Mouse (Mus musculus): Measurements from ENCODE around the gene Btbd18.

The Btbd18 gene

GRCm38 (mm10) chr2:84695007-84695695, 36.3 kb downstream of the Btbd18 start:
- CTCF ChIA-PET: interaction anchor here (0.5 kb wide), 1 partner anchor 194 kb away, joined by 9 read pairs; no protein-coding TSS in a partner anchor

DNA sequence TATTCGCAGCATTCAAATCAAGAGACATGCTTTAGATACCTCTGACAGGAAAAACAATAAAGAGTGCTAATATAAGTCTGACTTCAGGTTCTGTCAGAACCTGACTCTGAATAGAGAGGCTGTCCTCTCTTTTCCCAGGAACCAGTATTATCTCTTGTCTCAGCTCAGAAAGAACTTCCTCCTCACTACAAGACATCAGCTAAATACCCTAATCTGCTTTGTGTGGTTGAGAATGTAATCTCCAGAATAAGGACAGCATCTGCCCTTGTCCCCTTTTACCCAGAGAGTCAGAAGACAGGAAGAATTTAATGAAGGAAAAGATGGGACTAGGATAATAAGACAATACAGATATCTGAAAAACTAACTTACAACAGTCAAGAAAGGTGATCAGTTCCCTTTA, 44.6 kb downstream of the Btbd18 start:
- CTCF ChIA-PET: no interaction called here

DNA sequence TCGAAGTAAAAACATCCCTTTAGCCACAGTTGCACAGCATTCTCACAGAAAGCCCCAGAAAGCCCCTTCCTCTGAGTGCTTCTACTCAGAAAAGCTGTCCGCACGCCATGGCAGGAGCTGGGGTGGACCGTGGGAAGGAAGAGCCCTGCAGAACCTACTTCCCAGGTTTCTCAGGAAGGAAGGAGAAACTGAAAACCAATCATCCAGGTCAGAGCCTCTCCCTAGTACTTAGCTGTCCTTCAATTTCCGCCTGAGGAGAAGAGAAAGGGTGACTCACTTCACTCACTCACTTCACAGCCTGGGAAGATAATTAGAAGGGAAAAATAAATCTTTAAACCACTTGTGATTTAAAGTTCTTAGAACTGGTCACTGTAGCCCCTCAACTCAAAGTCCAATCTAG, 45.5 kb downstream of the Btbd18 start:
- CTCF ChIA-PET: no interaction called here

DNA sequence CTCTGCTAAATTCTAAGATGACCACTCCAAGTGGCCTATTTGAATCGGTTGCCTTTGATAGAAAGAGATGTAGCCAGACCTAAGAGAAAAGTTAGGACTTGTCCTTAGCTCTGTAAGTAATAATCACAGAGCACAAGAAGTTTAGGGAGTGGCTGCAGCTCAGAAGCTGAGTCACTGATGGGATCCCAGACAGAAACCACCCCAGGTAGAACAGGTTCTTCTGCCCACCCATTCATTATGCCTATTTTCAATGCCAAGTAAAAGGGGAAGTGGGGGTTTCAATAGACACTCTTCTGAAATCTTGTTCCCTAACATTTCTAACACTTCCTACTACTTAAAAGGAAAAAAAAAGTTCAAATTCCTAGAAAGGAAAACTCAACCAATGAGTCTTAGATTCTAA, 46.4 kb downstream of the Btbd18 start:
- CTCF ChIA-PET: no interaction called here

DNA sequence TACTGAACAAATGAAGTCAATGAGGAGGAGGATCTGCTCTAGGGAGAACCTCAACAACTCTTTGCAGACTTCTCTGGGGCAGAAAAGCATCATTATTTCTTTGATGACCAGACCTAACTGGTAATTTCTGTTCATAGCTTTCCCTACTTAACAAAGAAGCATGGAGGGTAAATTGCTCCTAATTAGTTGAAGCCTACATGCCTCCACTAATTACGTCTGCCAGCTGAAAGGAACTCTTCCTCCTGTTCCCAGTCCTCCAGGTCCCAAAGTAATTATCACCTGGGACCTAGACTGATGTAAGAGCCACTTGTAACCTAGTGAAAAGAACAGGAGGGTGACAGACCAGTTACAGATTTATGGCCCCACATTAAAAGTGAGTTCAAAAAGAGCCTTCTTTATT, 48.6 kb downstream of the Btbd18 start:
- CTCF ChIA-PET: no interaction called here

- CTCF ChIA-PET: no interaction called here
Measured at GRCm38 (mm10) chr2:84711898-84712297, 53.0 kb downstream of the Btbd18 start.

- CTCF ChIA-PET: no interaction called here
Measured at GRCm38 (mm10) chr2:84714422-84714810, 55.5 kb downstream of the Btbd18 start.

GRCm38 (mm10) chr2:84714811-84715561, 56.1 kb downstream of the Btbd18 start, which contains the start of gene Zdhhc5:
Zdhhc5 (minus strand) TSS chr2:84715180.
- CTCF ChIA-PET: no interaction called here

GRCm38 (mm10) chr2:84715562-84716361, 56.9 kb downstream of the Btbd18 start:
- CTCF ChIA-PET: interaction anchor here (0.5 kb wide), 1 partner anchor 295 kb away, joined by 3 read pairs; no protein-coding TSS in a partner anchor

DNA sequence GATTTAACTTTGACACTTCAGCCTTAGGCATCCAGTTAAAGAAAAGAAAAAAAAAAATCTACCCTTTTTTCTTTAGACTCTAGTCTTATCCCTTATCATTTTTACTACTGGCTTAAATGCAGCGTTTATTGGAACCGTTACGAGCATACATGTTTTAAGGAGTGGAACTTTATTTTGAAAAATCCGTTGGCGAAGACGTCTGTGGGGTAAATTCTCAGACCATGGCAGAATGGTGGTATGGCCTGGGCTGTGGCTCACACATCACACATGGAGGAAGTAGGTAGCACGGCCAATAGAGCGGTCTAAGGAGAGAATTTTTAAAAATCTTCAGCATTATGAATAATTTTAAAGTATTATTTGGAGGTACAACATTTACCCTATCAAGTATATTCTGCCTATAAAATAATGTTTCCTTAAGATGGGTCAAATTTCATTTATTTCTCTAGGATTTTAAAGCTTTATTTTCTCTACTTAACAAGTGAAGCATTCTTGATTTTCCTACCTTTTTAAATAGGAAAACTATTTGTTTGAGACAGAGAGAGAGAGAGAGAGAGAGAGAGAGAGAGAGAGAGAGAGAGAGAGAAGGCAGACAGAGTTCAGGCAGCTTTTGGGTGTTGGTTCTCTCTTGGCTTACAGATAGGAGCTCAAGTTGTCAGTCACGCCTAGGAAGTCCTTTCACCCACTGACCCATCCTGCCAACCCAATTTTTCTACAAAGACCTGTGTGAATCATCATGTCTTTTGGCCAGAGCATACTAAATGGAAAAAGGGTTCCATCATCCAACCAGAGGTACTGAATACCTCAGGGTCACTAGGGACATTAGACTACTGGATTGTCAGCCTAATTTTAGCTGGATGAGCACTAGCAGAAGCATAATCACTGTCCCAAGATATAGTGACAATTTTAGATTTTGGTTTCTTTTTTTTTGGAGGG, 57.8 kb downstream of the Btbd18 start:
- CTCF ChIA-PET: interaction anchor here (0.5 to 0.7 kb wide), 2 partner anchors 222 to 296 kb away, joined by 3 to 13 read pairs; no protein-coding TSS in a partner anchor

DNA sequence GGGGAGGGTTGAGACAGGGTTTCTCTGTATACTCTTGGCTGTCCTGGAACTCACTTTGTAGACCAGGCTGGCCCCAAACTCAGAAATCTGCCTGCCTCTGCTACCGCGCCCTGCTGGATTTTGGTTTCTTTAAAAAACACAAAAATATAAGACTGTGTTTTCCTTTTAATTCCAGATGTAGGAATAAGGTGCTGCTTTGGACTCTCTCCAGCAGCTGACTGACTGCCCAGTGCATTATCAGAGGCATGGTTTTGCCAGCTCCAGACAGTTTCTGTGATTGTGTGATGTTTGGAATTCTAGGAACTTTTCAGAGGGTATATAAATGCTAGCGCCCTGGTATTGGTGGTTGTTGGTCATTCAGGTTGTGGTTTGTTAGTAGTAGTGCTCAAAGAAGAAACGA, 58.5 kb downstream of the Btbd18 start:
- CTCF ChIA-PET: no interaction called here
